Mouse (Mus musculus): ENCODE results near the gene Ubac1. TPM values are rescaled to one million over a fixed set of nuclear protein-coding genes. Genes with fewer than 3 reads are reported as not detected.

Gene Ubac1
- polyA plus RNA-seq (2015; fragmentation: Illumina TruSeq; extraction: RNeasy Lipid Tissue Mini Kit (QIAGEN cat#74804); ENCODE audit: insufficient read depth, low replicate concordance): 55.9 TPM

DNA sequence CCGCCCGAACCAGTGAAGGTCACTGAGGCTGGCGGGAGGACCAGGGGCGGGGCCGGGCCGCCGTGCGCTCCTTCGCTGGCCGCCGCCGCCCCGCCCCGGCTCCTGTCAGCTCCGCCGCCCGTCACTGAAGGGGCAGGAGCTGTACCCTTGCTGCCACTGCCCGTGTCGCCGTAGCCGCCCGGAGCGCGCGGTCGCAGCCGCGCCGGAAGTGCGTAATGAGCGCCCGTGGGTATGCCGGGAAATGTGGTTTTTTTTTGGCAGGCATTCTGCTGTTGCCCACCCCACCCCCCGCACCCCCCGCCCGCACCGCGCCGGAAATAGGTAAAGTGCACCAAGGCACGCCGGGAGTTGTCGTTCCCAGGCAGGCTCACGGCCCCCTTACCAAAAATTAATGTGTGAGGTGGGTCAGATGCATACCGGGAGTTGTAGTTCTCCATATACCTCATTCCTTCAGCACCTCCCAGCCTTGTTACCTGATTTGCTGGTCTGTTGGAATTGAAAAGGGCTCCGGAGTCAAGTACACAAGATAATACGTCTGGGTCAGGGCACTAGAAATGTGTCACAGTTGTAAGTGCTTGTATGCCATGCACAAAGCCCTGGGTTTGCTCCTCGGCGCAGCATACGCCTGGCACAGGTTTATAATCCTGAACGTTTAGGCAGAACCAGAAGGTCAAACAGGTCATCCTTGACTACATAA is at the start of gene Ubac1:
Gene Ubac1 (minus strand): TSS at position 187 of the 697 bp plus-strand sequence.

GRCm38 (mm10) chr2:25983159-25983907 is 38.2 kb downstream of the Ubac1 start, which contains the start of gene Camsap1:
TSS of gene Camsap1 (minus strand) at chr2:25983282.

Other genes starting within 250 kb of the Ubac1 start
- gene Lcn11, start 244.7 kb downstream of the Ubac1 start, polyA plus RNA-seq (2015; fragmentation: Illumina TruSeq; extraction: RNeasy Lipid Tissue Mini Kit (QIAGEN cat#74804); ENCODE audit: insufficient read depth, low replicate concordance): not detected
- gene Gm13539, start 239.5 kb downstream of the Ubac1 start, polyA plus RNA-seq (2015; fragmentation: Illumina TruSeq; extraction: RNeasy Lipid Tissue Mini Kit (QIAGEN cat#74804); ENCODE audit: insufficient read depth, low replicate concordance): not detected
- not detected for gene Glt6d1, start 205.9 kb downstream of the Ubac1 start, polyA plus RNA-seq (2015; fragmentation: Illumina TruSeq; extraction: RNeasy Lipid Tissue Mini Kit (QIAGEN cat#74804); ENCODE audit: insufficient read depth, low replicate concordance)
- gene Lcn9, start 198.6 kb downstream of the Ubac1 start, polyA plus RNA-seq (2015; fragmentation: Illumina TruSeq; extraction: RNeasy Lipid Tissue Mini Kit (QIAGEN cat#74804); ENCODE audit: insufficient read depth, low replicate concordance): not detected
- not detected for gene Sohlh1, start 174.5 kb downstream of the Ubac1 start, polyA plus RNA-seq (2015; fragmentation: Illumina TruSeq; extraction: RNeasy Lipid Tissue Mini Kit (QIAGEN cat#74804); ENCODE audit: insufficient read depth, low replicate concordance)
- gene Kcnt1, start 158.0 kb downstream of the Ubac1 start, polyA plus RNA-seq (2015; fragmentation: Illumina TruSeq; extraction: RNeasy Lipid Tissue Mini Kit (QIAGEN cat#74804); ENCODE audit: insufficient read depth, low replicate concordance): not detected
- 12.6 TPM for gene Camsap1, start 38.5 kb downstream of the Ubac1 start, polyA plus RNA-seq (2015; fragmentation: Illumina TruSeq; extraction: RNeasy Lipid Tissue Mini Kit (QIAGEN cat#74804); ENCODE audit: insufficient read depth, low replicate concordance)
- gene Nacc2, start 101.5 kb upstream of the Ubac1 start, polyA plus RNA-seq (2015; fragmentation: Illumina TruSeq; extraction: RNeasy Lipid Tissue Mini Kit (QIAGEN cat#74804); ENCODE audit: insufficient read depth, low replicate concordance): 5.7 TPM
- not detected for gene Lhx3, start 186.5 kb upstream of the Ubac1 start, polyA plus RNA-seq (2015; fragmentation: Illumina TruSeq; extraction: RNeasy Lipid Tissue Mini Kit (QIAGEN cat#74804); ENCODE audit: insufficient read depth, low replicate concordance)
- 6.4 TPM for gene Qsox2, start 215.8 kb upstream of the Ubac1 start, polyA plus RNA-seq (2015; fragmentation: Illumina TruSeq; extraction: RNeasy Lipid Tissue Mini Kit (QIAGEN cat#74804); ENCODE audit: insufficient read depth, low replicate concordance)